Mouse (Mus musculus): Measurements from ENCODE around the gene Cecr2.

Cecr2 gene

GRCm38 (mm10) chr6:120667911-120668310, 1.7 kb downstream of the Cecr2 start:
- no peak for DNase-seq

- DNase-seq, result no peak
Observed at GRCm38 (mm10) chr6:120674121-120674520, 8.0 kb downstream of the Cecr2 start.

DNA sequence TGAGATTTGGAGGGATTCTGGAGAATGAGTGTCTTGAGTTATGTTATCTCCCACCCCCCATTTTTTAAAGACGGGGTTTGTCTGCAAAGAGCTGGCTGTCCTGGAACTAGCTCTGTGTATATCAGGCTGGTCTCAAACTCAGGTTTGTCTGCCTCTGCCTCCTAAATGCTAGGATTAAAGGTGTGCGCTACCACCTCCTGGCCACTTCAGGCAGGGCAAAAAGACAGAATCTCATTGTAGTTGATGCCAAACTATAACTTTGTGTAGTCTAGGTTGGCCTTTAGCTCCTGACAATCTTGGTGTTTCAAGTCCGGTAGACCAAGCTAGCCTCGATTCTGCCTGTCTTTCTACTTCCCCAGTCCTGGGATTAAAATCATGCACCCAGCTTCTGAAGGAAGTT, 8.7 kb downstream of the Cecr2 start:
- no peak for DNase-seq

DNA sequence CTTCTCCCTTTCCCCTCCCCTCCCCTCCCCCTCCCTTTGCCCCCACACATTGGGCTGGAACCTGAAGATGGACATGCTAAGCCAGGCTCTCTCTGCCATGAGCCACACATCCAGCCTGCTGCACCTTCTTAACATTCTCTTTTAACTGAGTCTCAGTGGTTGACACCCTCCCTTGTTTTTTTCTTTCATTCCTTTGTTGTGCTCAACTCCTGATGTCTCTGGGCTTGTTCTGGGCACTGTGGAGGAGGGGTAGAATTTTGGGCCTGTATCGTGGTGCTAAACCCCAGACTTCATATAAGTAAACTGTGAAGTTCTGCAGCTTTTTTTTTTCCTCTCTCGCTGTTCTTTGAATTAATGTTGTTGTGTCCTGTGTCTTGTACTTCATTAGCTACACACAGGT, 9.8 kb downstream of the Cecr2 start:
- DNase-seq, result no peak

GRCm38 (mm10) chr6:120683351-120683750, 17.2 kb downstream of the Cecr2 start:
- no peak for DNase-seq

DNA sequence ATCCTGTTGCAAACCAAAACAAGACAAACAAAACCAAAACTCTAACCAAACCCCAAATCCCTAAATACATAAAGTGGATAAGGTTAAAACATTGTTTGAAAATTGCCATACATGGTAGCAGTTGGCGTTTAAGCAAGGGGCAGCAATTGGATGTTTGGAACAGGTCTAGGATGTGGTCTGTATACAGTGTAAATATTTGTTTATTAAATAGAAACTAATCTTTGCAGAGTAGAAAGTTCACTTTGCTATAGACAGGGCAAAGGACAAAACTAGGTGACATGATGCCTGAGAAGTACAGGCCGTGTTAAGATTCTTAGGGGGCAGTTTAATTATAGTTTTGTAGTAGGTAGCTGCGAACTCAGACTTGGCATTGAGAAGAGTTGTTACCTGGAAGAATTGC, 18.6 kb downstream of the Cecr2 start:
- no peak for DNase-seq

GRCm38 (mm10) chr6:120686872-120687650, 20.9 kb downstream of the Cecr2 start:
- DNase-seq, result no peak

DNA sequence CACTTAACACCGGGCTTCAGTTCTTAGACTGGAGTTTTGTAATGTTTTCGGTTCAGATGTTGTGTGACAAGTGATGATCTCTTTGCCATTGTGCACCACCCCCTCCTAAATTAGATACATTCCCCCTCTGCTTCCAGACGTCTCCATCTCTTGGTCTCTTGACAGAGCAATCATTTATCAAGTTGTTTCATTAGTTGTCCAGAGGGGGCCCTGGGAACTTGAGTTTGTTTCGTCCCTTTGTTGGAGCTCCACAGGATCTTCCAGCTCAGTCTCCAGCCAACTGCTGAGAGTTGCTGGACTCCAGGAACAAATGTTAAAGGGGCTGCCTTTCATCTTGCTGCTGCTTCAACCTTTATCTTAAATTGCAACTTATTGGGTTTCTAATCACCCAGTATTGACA, 34.1 kb downstream of the Cecr2 start:
- DNase-seq, result no peak

DNA sequence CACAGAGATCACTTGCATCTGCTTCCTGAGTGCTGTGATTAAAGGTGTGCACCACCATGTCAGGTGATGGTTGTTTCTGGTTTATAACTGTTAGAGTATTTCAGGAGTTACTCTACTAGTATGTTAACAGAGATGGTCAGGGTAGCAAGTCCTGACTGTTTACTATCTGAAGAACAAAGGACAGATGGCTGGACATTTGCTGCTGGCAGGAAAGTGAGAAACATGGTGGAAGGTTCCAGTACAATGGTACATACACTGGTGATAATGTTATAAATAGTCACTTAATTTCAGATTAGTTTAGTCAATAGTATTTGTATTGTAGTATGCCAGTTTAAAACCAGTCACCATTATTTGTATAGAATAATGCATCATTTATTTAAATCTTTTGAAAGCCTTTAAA, 38.2 kb downstream of the Cecr2 start:
- no peak for DNase-seq

- DNase-seq, result no peak
Observed at GRCm38 (mm10) chr6:120708759-120709158, 42.6 kb downstream of the Cecr2 start.

DNA sequence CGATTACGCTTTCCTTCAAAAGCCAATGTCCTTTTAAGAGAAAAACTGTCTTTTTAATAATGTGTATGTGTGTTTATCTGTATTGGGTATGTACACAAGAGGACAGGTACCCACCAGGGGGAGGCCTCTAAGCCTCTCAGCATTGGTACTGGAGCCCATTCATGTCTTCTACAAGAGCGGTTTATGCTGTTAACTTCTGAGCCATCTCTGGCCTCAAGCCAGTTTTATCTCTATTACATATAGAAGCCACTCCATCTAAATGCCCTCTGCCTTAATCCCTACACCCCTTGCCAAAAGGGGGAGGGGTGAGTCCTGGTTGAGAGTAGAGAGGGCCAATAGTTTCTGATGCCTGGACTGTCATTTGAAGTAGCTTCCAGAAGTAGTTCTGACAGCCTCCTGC, 48.6 kb downstream of the Cecr2 start:
- DNase-seq, result no peak

GRCm38 (mm10) chr6:120715227-120715626, 49.1 kb downstream of the Cecr2 start:
- DNase-seq, result no peak

- DNase-seq, result no peak
Observed at GRCm38 (mm10) chr6:120715851-120716250, 49.7 kb downstream of the Cecr2 start.

DNA sequence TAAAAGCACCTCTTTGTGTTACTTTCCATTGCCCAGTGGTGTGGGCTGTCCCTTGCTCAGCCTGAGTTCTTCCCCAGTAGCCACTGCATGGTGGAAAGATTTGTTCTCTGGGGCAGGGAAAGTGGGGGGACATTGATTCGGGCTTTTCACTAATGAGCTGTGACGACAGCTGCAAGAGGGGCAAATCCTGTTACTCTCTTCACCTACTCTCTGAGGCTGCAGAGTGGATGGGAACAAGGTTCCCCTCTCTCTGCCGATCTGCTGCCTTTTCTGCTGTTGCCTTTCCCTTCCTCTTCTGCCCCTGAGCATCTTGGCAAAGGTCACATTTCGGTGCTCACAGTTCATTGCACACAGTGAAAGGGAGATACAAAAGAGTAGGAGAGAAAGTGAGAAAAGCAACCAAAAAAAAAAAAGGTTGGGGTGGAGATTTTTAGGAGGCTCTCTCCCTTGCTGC, 50.4 kb downstream of the Cecr2 start:
- no peak for DNase-seq

- no peak for DNase-seq
Observed at GRCm38 (mm10) chr6:120725986-120726385, 59.8 kb downstream of the Cecr2 start.

GRCm38 (mm10) chr6:120736011-120736410, 69.8 kb downstream of the Cecr2 start:
- no peak for DNase-seq

- DNase-seq, result no peak
Observed at GRCm38 (mm10) chr6:120736566-120736965, 70.4 kb downstream of the Cecr2 start.

GRCm38 (mm10) chr6:120743130-120743529, 77.0 kb downstream of the Cecr2 start:
- DNase-seq, result no peak

- DNase-seq, result no peak
Observed at GRCm38 (mm10) chr6:120744266-120744665, 78.1 kb downstream of the Cecr2 start.

DNA sequence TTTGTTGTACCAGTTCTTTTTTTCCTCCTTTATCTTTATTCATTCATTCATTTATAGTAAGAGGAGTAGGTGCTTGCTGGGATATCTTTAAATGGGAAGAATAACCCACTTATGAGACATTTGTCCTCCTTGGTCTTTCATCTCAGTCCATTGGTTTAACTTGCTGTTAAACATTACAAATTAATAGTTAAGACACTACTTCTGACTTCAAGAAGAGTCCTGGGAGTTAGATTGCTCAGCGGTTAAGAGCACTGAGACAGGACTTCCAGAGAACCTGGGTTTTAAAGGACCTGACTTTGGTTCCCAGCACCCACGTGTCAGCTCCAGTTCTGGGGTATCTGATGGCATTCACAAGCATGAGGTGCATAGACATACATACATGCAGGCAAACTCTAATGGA, 80.2 kb downstream of the Cecr2 start:
- no peak for DNase-seq

GRCm38 (mm10) chr6:120761151-120761550, 95.0 kb downstream of the Cecr2 start:
- peak; percentile 43 to 78 for DNase-seq

DNA sequence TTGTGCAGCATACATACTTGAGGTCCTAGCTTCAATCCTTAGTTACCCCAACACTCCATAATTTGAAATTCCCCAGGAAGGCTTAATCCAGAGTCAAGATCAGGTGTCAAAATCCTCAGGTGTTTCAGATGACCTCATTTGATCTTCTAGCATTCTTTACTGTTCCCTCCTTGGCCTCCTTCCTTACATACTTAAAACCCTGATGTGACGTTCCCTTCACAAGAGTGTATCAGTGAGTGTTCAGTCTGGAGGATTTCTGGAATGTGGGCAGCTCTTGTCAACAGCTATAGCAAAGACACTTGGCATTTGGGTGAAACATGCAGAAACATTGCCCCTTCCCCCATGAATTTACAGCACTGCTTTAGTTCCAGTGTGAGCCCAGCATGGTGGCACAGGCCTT, 103.8 kb downstream of the Cecr2 start:
- DNase-seq, result no peak

GRCm38 (mm10) chr6:120771366-120771765, 105.2 kb downstream of the Cecr2 start:
- no peak for DNase-seq

- no peak for DNase-seq
Observed at GRCm38 (mm10) chr6:120772025-120772424, 105.9 kb downstream of the Cecr2 start.

DNA sequence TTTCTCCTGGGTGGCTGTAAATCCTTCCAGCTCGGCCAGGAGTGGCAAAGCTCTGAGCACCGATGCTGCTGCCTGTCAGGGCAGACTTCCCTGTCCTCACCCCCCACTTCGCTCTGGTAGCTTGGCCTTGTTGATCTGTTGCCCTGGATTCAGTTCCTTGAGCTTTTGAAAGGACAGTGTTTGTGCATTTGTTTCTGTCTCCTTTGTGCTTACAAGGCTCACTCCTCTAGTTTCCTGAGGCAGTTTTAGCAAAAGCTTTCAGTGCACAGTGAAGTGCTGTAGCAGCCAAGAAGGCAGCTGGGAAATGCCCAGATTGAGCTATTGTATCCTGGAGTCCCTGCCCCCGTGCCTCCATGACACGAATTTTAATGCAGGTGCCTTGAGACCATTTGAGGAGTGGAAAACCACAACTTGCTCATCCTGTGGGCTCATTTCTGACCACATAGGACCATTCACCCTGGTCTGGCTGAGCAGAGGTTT, 107.0 kb downstream of the Cecr2 start, which contains the start of gene Slc25a18:
TSS of gene Slc25a18 (plus strand) at position 430 of the 480 bp plus-strand sequence.
- DNase-seq, result no peak
